Mouse (Mus musculus): ENCODE measurements at regions not wholly inside any gene's neighbourhood (a gene's known extent, or its start where the extent isn't known, plus 50 kb on each side); places are given as distances from the start of the nearest gene placed in this dataset.
A peak's percentile ranks its signal among the peaks of the same experiment; 100 is the strongest.
"Not testable (repeated sequence)": the region's sequence is repeated elsewhere in the genome, so short reads cannot be mapped to it uniquely, and the experiment has no call there.

DNA sequence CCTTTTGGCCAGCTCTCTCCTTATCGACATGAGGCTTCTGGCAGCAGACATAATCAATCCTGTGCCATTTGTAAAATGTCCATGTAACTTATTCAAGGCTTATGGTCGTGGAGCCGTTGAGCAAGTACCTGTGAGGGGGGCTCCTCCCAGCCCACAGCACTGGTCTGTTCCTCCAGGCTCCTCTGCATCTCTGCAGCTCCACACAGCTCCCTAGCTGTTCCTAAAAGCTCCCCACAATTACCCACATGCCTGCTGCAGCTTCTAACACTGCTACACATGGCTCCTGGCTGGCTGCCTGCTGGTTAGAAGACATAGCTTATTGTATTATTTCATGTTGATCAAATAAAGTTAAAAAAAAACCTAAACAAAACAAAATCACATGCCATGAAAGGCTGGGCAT lies 77.9 kb downstream of the Tcp10c start:
- not testable (repeated sequence) for DNase-seq (ENCODE audit: low read depth)

DNA sequence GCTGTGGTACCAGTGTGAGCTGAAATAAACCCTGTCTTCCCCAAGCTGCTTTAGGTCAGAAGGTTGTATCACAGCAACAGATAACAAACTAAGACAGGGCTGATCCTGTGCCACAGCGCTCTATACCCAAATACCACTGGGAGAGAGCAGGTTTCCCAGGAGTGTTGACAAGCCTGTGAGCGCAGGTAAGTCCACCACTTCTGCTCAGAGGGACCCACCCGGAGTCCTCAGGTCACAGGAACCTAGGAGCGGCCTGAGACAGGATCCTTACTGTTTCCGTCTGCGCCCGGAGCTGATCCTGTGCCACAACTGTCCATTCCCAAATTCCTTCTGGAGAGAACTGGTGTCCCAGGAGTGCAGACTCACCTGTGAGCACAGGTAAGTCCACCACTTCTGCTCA lies 79.8 kb downstream of the Tcp10c start:
- not testable (repeated sequence) for DNase-seq (ENCODE audit: low read depth)

GRCm38 (mm10) chr17:13438790-13439189 lies 84.4 kb downstream of the Tcp10c start:
- not testable (repeated sequence) for DNase-seq (ENCODE audit: low read depth)

DNA sequence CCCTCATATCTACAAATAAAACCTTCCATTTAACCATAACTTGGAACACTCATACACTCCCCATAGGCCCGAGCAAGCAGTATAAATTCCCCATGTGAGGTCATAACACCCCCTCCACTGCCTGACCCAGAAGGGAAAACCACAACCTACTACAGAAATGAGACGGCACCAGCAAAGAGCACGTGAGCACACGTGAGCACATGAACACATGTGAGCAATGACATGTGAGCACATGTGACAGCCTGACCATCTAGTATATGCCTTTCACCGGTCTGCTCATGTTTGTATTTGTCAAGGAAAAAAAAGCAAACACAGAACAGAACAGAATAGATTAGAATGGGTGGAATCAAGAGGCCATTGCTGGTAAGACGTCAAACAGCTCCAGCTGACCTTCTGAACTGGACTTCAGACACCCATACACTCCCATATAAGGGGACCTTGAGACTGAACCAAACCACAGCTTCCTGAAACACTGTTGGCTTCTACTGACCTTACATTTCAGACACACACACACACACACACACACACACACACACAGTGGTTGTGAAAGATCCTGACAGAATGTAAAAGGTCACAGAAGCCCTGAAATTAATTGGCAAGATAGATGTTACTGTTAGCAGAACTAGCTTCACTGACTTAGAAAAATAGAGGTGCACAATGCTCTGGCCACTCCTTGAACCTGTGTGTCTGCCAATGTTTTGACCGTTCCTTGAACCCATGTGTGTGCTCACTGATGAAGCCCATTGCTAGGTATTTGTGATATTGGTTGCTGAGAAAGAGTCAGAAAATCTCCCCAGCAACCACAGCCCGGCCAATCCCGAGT lies 86.5 kb downstream of the Tcp10c start:
- not testable (repeated sequence) for DNase-seq (ENCODE audit: low read depth)

DNA sequence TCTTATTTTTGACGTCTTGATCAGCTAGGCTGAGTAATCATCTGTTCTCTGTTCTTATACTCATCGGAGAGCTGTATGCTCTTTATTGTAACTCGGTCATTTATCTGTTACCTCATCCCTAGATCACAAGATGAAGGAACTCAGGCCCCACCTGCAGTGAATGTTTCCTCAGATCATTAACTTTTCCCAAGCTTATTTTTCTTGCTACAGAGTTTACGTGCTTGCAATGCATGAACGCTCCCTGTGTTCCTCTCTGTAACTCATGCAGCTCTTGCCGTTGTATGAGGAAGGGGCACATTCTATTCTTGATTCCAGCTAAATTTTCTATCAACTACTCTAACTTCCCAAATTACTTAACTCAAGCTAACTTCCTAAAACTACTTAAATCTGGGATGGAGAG lies 87.9 kb downstream of the Tcp10c start:
- DNase-seq (ENCODE audit: low read depth), result not testable (repeated sequence)

DNA sequence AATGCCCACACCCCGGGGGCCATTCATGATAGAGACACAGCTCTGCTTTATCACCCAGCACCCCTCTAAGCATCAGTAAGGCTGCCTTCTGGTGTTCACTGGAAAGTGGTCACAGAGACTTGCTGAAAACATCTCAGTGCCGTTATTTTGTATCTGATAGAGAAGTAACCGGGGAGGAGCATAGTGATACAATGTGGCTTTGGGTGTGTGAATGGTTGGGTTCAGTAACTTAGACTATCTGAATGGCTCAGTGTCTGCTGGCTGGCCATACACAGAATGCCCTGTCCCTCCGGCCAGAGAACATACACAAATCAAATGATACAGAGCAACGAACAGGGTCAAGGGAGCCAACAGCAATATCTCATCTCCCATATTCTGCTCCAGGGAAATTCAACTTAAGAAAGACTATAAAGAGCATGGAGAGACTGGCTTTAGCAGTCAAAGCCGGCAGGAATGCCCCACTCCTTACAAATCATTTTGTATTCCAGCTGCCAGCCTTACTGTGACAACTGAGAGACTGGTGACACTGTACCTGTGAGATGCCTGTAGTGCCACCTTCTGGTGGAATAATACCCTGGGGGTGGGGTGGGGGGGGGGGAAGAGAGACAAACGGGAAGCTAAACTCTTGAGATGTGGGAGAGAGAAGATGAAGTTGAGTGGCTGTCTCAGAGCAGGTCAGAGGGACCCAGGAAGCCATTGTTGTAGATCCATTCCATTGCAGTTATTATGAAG lies 102.7 kb downstream of the Tcp10c start:
- not testable (repeated sequence) for DNase-seq (ENCODE audit: low read depth)

DNA sequence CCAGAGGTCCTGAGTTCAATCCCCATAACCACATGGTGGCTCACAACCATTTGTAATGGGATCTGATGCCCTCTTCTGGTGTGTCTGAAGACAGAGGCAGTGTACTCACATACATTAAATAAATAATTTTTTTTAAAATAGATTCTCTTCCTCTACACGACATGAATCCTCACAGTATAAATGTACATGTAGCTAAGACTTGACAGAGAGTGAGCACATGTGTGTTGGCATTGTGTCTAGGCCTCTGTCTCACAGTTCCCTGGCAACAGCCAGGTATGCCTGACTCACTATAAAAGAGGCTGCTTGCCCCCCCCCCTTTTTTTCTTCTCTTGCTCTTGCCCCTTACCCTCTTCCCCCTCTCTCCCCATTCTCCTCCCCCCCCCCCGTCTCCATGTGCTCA lies 103.6 kb downstream of the Tcp10c start:
- not testable (repeated sequence) for DNase-seq (ENCODE audit: low read depth)

DNA sequence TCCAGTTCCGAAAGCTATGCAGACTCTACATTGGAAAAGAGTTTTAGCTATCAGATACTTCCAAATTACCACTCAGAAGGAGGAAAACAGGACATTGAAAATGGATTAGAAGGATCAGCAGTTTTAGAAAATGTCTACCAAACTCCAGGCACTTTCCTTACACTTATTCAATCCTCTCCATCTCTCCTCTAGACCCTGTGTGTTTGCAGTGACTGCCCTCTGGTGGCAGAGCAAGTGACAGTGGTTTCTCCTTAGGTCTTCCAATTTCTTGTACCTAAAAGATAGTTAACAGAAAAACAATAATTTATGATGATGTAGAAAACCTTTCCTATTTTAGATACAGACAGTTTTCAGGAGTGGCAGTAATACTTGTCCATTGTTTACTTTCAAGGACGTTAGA lies 104.4 kb downstream of the Tcp10c start:
- DNase-seq (ENCODE audit: low read depth), result not testable (repeated sequence)

DNA sequence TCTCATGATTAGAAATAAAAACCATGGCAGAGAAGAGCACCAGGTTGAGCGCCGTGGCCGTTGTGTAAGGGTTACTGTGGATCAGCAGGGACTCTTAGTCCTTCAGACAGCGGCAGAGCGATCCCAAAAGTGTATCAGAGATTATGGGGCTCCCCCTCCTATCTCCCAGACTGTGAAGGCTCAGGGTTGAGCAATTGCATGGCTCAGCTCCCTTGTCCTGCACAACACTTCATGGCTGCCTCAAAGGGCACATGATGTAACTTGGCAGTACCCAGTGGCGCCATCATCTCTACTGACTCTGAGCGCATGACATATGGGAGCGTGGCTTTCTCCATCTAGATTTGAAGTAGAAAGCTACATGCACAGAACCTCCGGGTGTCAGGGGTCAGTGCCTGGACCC lies 108.3 kb downstream of the Tcp10c start:
- not testable (repeated sequence) for DNase-seq (ENCODE audit: low read depth)

GRCm38 (mm10) chr17:13465822-13466221 lies 111.5 kb downstream of the Tcp10c start:
- not testable (repeated sequence) for DNase-seq (ENCODE audit: low read depth)

GRCm38 (mm10) chr17:13469867-13470380 lies 115.6 kb downstream of the Tcp10c start:
- not testable (repeated sequence) for DNase-seq (ENCODE audit: low read depth)

DNA sequence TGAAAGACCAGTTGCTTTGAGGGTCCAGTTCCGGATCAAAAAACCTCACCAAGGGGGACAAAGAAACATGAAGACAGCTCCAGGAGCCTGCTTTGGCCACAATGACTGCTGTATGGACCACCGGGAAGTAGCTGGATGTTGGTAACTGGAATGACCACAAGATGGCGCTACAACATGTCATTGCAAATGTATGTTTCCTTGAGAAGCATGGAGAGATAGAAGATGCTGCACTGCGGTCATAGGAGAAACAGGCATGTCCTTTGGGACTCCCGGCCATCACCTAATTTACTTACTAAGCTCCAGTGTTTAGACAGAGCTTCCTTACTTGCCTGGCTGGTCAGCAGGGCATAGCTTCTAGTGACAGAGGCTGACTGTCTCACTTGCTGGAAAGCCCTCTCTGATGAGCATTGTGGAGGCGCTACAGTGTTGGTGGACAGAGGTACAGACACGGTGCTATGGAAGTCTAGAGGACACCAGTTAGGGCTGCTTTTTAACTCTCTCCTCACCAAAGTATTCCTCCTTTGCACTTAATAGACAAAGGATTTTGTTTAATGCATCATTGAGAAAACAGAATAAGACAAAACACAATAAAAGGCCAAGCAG lies 118.2 kb downstream of the Tcp10c start:
- DNase-seq (ENCODE audit: low read depth), result peak; percentile 40

GRCm38 (mm10) chr17:13474310-13475094 lies 120.1 kb downstream of the Tcp10c start:
- no peak for DNase-seq (ENCODE audit: low read depth)

GRCm38 (mm10) chr17:13478866-13479571 lies 124.6 kb downstream of the Tcp10c start:
- no peak for DNase-seq (ENCODE audit: low read depth)

DNA sequence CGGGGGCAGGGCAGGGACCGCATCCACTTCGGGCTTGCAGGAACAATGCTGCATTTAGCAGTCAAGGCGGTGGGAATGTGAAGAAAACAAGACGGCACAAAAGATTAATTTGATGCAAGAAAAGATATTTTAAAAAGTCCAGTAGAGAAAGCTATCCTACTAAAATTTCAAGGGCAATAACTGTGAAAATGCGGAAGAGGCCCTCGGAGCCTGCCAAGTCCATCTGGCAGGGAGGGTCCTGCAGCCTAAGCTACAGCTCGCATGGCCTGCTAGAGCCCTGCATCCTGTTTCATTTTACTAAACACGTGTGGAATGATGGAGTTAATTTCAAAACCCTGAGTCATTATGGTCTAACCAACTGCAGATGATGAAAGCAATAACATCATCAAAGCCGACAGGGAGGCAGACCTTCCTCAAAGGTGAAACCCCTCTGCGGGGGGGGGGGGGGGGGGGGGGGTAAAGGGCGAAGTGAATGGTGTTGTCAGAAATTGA lies 125.2 kb downstream of the Tcp10c start:
- DNase-seq (ENCODE audit: low read depth), result no peak

DNA sequence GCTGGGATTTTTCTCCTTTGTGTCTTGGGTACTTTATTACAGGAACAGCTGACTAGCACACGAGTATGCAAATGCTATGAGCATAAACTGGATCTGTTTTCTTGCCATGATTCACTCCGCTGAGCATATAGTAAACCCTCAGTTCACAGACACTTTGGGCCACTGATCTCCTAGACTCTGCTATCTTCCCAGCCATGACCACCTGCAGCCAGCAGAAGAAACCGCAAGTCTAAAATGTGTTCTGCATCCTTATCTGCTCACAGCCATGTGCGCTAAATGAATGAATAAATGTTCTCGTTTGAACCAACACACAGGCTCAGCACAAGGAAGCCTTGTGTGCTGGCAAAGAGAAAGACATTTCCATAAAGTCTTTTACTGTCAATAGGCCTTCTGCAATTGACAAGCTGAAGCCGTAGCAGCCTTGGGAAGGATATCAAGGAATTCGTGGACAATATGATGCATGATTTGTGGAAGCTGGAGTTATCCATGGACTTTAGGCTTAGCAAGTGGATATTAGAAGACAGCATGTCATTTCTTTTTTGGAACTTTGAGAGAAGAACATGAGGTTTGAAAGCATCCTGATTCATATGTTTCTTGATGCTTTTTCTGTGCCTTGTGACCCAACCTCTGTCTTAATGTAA lies 127.2 kb downstream of the Tcp10c start:
- DNase-seq (ENCODE audit: low read depth), result no peak

- DNase-seq (ENCODE audit: low read depth), result no peak
Measured at GRCm38 (mm10) chr17:13482136-13482535, 127.8 kb downstream of the Tcp10c start.

DNA sequence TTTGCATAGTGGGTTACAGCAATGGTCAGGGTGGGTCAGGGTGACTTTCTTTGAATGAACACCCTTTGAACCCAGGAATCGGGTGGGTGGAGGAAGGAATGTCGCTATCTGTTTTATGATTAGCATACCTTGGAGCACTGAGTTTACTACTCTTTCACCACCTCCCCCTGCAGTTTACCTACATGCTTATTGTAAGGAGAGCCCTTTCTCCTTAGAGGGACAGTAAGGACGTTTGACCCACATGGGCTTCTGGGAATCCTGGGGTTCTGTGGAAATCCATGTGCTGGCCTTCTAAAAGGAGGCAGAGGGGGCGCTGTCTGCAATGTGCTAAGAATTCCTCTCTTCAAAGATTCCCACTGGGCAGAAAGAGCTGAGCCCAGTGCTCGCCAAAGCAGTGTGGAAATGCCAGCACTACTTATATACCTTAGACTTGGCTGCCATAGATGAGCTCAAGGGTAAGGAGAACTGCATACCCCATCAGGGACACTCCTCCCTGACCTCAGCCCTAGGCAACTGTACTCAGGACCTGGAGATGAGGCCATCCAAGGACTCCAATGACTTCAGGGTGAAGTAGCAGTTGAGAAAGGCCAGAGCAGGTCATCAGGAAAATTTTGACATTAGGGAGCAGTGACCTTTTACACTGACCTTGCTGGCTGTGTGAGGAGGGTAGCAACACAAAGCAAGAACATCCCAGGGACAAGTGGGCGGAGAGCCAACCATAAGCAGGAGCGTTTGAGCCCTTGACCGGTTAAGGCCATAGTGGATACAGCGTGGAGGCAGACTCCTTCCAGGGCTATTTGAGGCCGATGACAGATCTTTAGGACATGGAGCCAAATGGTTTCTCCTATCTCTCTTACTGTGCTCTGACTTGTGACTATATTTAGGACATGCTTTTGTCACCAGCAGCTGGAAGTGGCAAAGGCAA lies 133.2 kb downstream of the Tcp10c start:
- no peak for DNase-seq (ENCODE audit: low read depth)

DNA sequence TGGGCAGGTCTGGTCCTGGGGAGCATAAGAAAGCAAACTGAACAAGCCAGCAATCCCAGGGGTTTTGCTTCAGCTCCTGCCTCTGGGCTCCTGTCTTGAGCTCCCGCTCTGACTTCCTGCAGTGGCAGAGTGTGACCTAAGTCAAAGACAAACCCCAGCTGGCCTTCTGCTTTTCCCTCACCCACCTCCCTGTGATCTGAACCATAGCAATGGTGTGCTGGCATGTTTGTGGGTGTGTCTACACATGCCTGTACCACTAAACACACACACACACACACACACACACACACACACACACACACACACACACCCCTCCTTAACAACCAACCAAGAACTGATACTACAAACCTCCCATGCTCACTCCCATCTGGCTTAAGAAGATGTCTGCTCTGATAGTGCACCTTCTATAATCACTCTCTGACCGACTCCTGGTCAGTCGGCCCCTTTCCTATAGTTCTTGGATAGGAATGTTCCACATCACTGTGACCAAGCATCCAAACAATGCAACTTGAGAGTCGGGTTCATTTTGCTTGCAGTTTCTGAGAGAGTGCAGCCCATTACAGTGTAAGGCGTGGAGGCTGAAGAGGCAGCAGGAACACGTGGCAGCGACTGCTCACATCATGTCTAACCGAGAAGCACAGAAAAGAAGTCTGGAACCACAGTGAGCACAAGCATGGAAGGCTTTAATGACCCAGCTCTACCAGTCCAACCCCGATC lies 134.4 kb downstream of the Tcp10c start:
- no peak for DNase-seq (ENCODE audit: low read depth)

Measured in 416B (cell line).